Mouse (Mus musculus) thymus, postnatal 0 days (tissue): Measurements from ENCODE around the gene Gm11596. TPM values are rescaled to one million over a fixed set of nuclear protein-coding genes. Genes with fewer than 3 reads are reported as not detected.
"Not testable (repeated sequence)": the region's sequence is repeated elsewhere in the genome, so short reads cannot be mapped to it uniquely, and the experiment has no call there.

Experiments
- DNase-seq: peaks from one replicate; pipeline ENCODE4 v3.0.0-alpha.2; 2015; ENCODE audit warnings: low spot score
- polyA plus RNA-seq: library from polyadenylated mRNA; unstranded; fragments of >200 nt; fragmentation: Nextera tagmentation; extraction: Ambion mirVana; gene quantifications from 2 replicates; pipeline ENCODE4 v1.2.1, GENCODE M21; 2015

Gene Gm11596
- not detected in 2 replicates for polyA plus RNA-seq

GRCm38 (mm10) chr11:99793367-99793766 is at the start of gene Gm11596:
Gene Gm11596 (minus strand): TSS chr11:99793467.
- no peak for DNase-seq

GRCm38 (mm10) chr11:99842185-99842584 is 48.9 kb upstream of the Gm11596 start:
- DNase-seq, result no peak

DNA sequence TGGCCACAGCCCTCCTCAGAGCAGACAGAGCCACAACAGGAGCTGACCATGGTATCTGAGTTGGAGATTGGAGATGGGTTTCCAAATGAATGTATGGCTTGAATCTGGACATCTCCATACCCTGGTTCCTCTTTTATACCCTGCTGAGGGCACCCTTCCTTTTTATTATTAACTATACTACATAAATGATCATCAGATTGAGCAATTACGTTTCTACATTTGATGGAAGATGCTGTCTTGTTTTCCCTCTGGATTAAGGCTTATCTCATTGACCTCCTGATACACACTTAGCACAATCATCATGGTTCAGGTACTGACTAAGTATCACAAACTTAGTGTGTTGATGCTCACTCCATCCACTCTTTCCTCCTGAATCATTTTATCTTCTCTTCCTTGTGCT is 44.7 kb upstream of the Gm11596 start, which contains the start of gene 2300003K06Rik:
Gene 2300003K06Rik (minus strand): TSS at position 101 of the 400 bp plus-strand sequence.
- no peak for DNase-seq

DNA sequence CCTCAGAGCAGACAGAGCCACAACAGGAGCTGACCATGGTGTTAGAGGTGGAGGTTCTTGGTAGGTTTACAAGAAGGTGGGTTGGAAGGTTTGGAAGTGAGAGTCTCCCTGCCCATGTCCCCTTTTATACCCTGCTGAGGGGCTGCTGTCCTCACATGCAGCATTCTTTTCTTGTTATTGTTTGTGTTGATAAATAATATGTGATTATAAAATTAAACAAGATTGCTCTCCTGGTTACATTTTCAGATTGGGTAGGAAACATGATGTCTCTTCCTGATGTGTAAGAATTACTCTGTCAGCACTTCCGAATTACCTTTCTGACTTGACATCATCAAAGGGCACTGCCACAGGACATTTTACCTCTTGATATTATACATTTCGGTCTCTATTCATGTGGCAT is 22.3 kb upstream of the Gm11596 start, which contains the start of gene Gm11564:
Gene Gm11564 (minus strand): TSS at position 101 of the 400 bp plus-strand sequence.
- DNase-seq, result not testable (repeated sequence)

GRCm38 (mm10) chr11:99809792-99810191 is 16.5 kb upstream of the Gm11596 start, which contains the start of gene Krtap4-13:
Gene Krtap4-13 (minus strand): TSS chr11:99809892.
- not testable (repeated sequence) for DNase-seq

DNA sequence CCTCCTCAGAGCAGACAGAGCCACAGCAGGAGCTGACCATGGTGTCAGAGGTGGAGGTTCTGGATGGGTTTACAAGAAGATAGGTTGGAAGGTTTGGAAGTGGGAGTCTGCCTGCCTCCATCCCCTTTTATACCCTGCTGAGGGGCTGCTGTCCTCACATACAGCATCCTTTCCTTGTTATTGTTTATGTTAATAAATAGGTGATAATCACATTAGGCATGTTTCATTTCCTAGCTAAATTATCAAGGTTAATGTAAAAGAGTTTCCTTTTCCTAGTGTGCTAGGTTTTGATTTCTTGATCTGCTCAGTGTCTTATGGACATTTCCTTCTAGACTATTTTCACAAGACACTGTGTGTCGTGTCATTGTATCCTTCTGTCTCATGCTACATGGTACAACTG is 11.1 kb upstream of the Gm11596 start, which contains the start of gene Gm11554:
Gene Gm11554 (minus strand): TSS at position 101 of the 400 bp plus-strand sequence.
- not testable (repeated sequence) for DNase-seq

- DNase-seq, result not testable (repeated sequence)
Observed at GRCm38 (mm10) chr11:99798832-99799231, 5.6 kb upstream of the Gm11596 start, which contains the start of gene Gm11569. Gene Gm11569 (minus strand): TSS chr11:99798932.

DNA sequence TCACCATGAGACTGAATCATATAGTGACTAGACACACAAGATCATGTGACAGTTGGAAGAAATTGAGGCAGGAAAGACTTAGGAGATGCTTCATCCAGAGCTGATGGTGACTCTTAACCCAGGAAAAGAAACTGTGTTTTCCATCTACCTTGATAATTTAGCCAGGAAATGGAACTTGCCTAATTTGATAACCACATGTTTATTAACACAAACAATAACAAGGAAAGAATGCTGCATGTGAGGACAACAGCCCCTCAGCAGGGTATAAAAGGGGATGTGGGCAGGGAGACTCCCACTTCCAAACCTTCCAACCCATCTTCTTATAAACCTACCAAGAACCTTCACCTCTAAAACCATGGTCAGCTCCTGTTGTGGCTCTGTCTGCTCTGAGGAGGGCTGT is 8.4 kb downstream of the Gm11596 start, which contains the start of gene Krtap4-9:
Gene Krtap4-9 (plus strand): TSS at position 301 of the 400 bp plus-strand sequence.
- DNase-seq, result not testable (repeated sequence)

DNA sequence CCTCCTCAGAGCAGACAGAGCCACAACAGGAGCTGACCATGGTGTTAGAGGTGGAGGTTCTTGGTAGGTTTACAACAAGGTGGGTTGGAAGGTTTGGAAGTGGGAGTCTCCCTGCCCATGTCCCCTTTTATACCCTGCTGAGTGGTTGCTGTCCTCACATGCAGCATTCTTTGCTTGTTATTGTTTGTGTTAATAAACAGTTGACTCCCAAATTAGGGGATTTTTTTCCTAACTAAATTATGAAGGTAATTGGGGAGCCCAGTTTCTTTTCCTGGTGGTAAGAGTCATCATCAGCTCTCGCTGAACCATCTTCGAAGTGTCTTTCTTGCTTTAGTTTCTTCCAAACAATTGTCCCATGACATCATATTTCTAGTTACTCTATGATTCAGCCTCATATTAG is 12.7 kb downstream of the Gm11596 start, which contains the start of gene Krtap4-8:
Gene Krtap4-8 (minus strand): TSS at position 101 of the 400 bp plus-strand sequence.
- no peak for DNase-seq

GRCm38 (mm10) chr11:99778401-99778800 is 14.9 kb downstream of the Gm11596 start:
- no peak for DNase-seq

GRCm38 (mm10) chr11:99772813-99773212 is 20.5 kb downstream of the Gm11596 start, which contains the start of gene Gm11595:
Gene Gm11595 (minus strand): TSS chr11:99772913.
- DNase-seq, result not testable (repeated sequence)

GRCm38 (mm10) chr11:99768410-99768809 is 24.9 kb downstream of the Gm11596 start:
- no peak for DNase-seq

DNA sequence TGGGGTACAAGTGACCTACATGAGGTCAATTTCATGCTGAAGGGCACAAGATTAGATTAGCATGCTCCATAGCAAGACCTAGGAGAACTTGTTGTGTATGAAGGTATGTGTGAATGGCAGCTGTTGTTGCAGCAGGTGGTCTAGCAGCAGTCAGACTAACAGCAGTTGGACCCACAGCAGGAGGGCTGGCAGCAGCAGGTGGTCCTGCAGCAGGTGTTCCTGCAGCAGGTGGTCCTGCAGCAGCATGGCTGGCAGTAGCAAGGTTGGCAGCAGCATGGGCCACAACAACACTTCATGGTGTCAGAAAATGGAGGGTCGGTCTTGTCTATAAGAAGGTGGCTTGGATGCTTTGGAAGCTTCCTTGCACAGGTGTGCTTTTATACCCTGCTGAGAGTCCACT is 34.4 kb downstream of the Gm11596 start:
- no peak for DNase-seq

GRCm38 (mm10) chr11:99743985-99744384 is 49.3 kb downstream of the Gm11596 start:
- no peak for DNase-seq

Other genes starting within 250 kb of the Gm11596 start
- 0.33 TPM in 1 of 2 replicates, not detected in the other for gene Krtap3-3, start 242.6 kb downstream of the Gm11596 start, polyA plus RNA-seq
- gene Krtap3-2, start 236.6 kb downstream of the Gm11596 start, polyA plus RNA-seq, result not detected in 2 replicates
- not detected in 2 replicates for gene Gm11939, start 234.0 kb downstream of the Gm11596 start, polyA plus RNA-seq
- gene Krtap3-1, start 226.8 kb downstream of the Gm11596 start, polyA plus RNA-seq, result not detected in 2 replicates
- gene Krtap1-5, start 212.5 kb downstream of the Gm11596 start, polyA plus RNA-seq, result not detected in 2 replicates
- not detected in 2 replicates for gene Krtap1-4, start 209.8 kb downstream of the Gm11596 start, polyA plus RNA-seq
- not detected in 2 replicates for gene Krtap1-3, start 202.1 kb downstream of the Gm11596 start, polyA plus RNA-seq
- gene Krtap9-3, start 195.4 kb downstream of the Gm11596 start, polyA plus RNA-seq, result not detected in 2 replicates
- gene Gm11938, start 190.2 kb downstream of the Gm11596 start, polyA plus RNA-seq, result not detected in 2 replicates
- gene Gm11937, start 183.3 kb downstream of the Gm11596 start, polyA plus RNA-seq, result not detected in 2 replicates
- not detected in 2 replicates for gene Krtap2-4, start 178.6 kb downstream of the Gm11596 start, polyA plus RNA-seq
- gene Gm11562, start 173.0 kb downstream of the Gm11596 start, polyA plus RNA-seq, result 0.27 TPM in 1 of 2 replicates, not detected in the other
- gene Krtap4-1, start 165.2 kb downstream of the Gm11596 start, polyA plus RNA-seq, result not detected in 2 replicates
- not detected in 2 replicates for gene Krtap4-2, start 158.4 kb downstream of the Gm11596 start, polyA plus RNA-seq
- not detected in 2 replicates for gene Krtap4-7, start 149.4 kb downstream of the Gm11596 start, polyA plus RNA-seq
- gene Gm11555, start 143.2 kb downstream of the Gm11596 start, polyA plus RNA-seq, result not detected in 2 replicates
- gene Gm11563, start 134.5 kb downstream of the Gm11596 start, polyA plus RNA-seq, result not detected in 2 replicates
- not detected in 2 replicates for gene Krtap4-6, start 127.5 kb downstream of the Gm11596 start, polyA plus RNA-seq
- gene Gm14190, start 102.7 kb downstream of the Gm11596 start, polyA plus RNA-seq, result not detected in 2 replicates
- not detected in 2 replicates for gene Gm14180, start 59.2 kb downstream of the Gm11596 start, polyA plus RNA-seq
- gene Gm11595, start 20.6 kb downstream of the Gm11596 start, polyA plus RNA-seq, result not detected in 2 replicates
- gene Krtap4-8, start 12.8 kb downstream of the Gm11596 start, polyA plus RNA-seq, result not detected in 2 replicates
- not detected in 2 replicates for gene Krtap4-9, start 8.3 kb downstream of the Gm11596 start, polyA plus RNA-seq
- not detected in 2 replicates for gene Gm11569, start 5.5 kb upstream of the Gm11596 start, polyA plus RNA-seq
- gene Gm11554, start 11.0 kb upstream of the Gm11596 start, polyA plus RNA-seq, result not detected in 2 replicates
- not detected in 2 replicates for gene Krtap4-13, start 16.4 kb upstream of the Gm11596 start, polyA plus RNA-seq
- gene Gm11564, start 22.2 kb upstream of the Gm11596 start, polyA plus RNA-seq, result not detected in 2 replicates
- gene 2300003K06Rik, start 44.6 kb upstream of the Gm11596 start, polyA plus RNA-seq, result not detected in 2 replicates
- not detected in 2 replicates for gene Krtap4-16, start 58.1 kb upstream of the Gm11596 start, polyA plus RNA-seq
- not detected in 2 replicates for gene Gm11568, start 64.5 kb upstream of the Gm11596 start, polyA plus RNA-seq
- gene Gm11559, start 71.0 kb upstream of the Gm11596 start, polyA plus RNA-seq, result not detected in 2 replicates
- gene Krtap9-1, start 79.9 kb upstream of the Gm11596 start, polyA plus RNA-seq, result not detected in 2 replicates
- not detected in 2 replicates for gene Gm11567, start 85.7 kb upstream of the Gm11596 start, polyA plus RNA-seq
- not detected in 2 replicates for gene Krtap31-1, start 114.5 kb upstream of the Gm11596 start, polyA plus RNA-seq
- gene Gm11565, start 121.3 kb upstream of the Gm11596 start, polyA plus RNA-seq, result 0.14 TPM in 1 of 2 replicates, not detected in the other
- gene Krtap31-2, start 142.8 kb upstream of the Gm11596 start, polyA plus RNA-seq, result not detected in 2 replicates
- gene Krtap9-5, start 155.0 kb upstream of the Gm11596 start, polyA plus RNA-seq, result not detected in 2 replicates
- not detected in 2 replicates for gene Krtap29-1, start 185.6 kb upstream of the Gm11596 start, polyA plus RNA-seq
- not detected in 2 replicates for gene Krtap16-1, start 193.1 kb upstream of the Gm11596 start, polyA plus RNA-seq
- 0.23 TPM in 1 of 2 replicates, not detected in the other for gene Krtap17-1, start 200.5 kb upstream of the Gm11596 start, polyA plus RNA-seq
- 0.10 and 0.29 TPM in 2 replicates for gene Krt33a, start 222.7 kb upstream of the Gm11596 start, polyA plus RNA-seq
- 0.26 and 0.30 TPM in 2 replicates for gene Krt33b, start 236.4 kb upstream of the Gm11596 start, polyA plus RNA-seq
- gene Krt34, start 248.1 kb upstream of the Gm11596 start, polyA plus RNA-seq, result 0.10 TPM in 1 of 2 replicates, not detected in the other